Mouse (Mus musculus) heart, adult 2 months (tissue): Measurements from ENCODE around the gene Tob1. TPM values are rescaled to one million over a fixed set of nuclear protein-coding genes. Genes with fewer than 3 reads are reported as not detected.

Source experiments
- DNase-seq, 2 experiments: peaks; one replicate each; pipeline ENCODE4 v3.0.0; 2021
- H3K27ac ChIP-seq: fragments of 200-600 bp; 2 replicates; pipeline ENCODE4 v1.8.1; 2022
- H3K27me3 ChIP-seq: fragments of 200-500 bp; 2 replicates; pipeline ENCODE4 v1.6.1; 2012; ENCODE audit warnings: mild to moderate bottlenecking, low read length, inconsistent platforms, mixed read lengths; ENCODE audit not compliant: control insufficient read depth, insufficient read depth
- H3K36me3 ChIP-seq: fragments of 200-500 bp; 2 replicates; pipeline ENCODE4 v1.6.1; 2012; ENCODE audit warnings: low read length, inconsistent platforms; ENCODE audit not compliant: control insufficient read depth, insufficient read depth
- H3K4me1 ChIP-seq: fragments of 200-500 bp; 2 replicates; pipeline ENCODE4 v1.6.1; 2011; ENCODE audit warnings: low read length; ENCODE audit not compliant: control insufficient read depth, insufficient read depth
- H3K4me3 ChIP-seq: fragments of 200-600 bp; 2 replicates; pipeline ENCODE4 v1.8.1; 2022
- H3K79me2 ChIP-seq: fragments of 200-500 bp; replicated peaks from 2 replicates; pipeline ENCODE4 v1.6.1; 2012; ENCODE audit warnings: mild to moderate bottlenecking, inconsistent platforms, low read length, moderate library complexity, mixed read lengths; ENCODE audit not compliant: control insufficient read depth, insufficient read depth
- H3K9ac ChIP-seq: fragments of 200-500 bp; 2 replicates; pipeline ENCODE4 v1.6.1; 2012; ENCODE audit warnings: low read depth, mild to moderate bottlenecking, control low read depth, inconsistent platforms, low read length, mixed read lengths
- CTCF ChIP-seq: fragments of 200-600 bp; IDR thresholded peaks from 2 replicates; pipeline ENCODE4 v1.8.1; 2022; ENCODE audit warnings: antibody characterized with exemption, mild to moderate bottlenecking, moderate library complexity
- EP300 ChIP-seq: fragments of 200-500 bp; IDR thresholded peaks from 2 replicates; pipeline ENCODE4 v1.6.1; 2011; ENCODE audit warnings: low read depth, low read length, control low read depth; ENCODE audit not compliant: insufficient read depth
- POLR2A ChIP-seq: fragments of 200-500 bp; IDR thresholded peaks from 2 replicates; pipeline ENCODE4 v1.6.1; 2011; ENCODE audit warnings: mild to moderate bottlenecking, low read depth, low read length, control low read depth; ENCODE audit not compliant: insufficient read depth
- WGBS: fragments of 180-500 bp; shearing (Covaris S2); methylation state at CpG from one replicate; pipeline ENCODE4 v1.1.7; 2018; 5-methylcytosine and 5-hydroxymethylcytosine counted together
- intact Hi-C: fragments of 180-260 bp; cut with DNase I; formaldehyde crosslinking; loops from one replicate; pipeline ENCODE4 v1.15.1; 2025
- polyA plus RNA-seq: library from polyadenylated mRNA; depleted of rRNA; stranded (reverse); fragments of >200 nt; gene quantifications from 2 replicates; pipeline ENCODE4 v1.2.3, GENCODE M21; 2012
- total RNA-seq, 2 experiments: library from RNA; stranded (reverse); gene quantifications; 2 replicates each; pipeline ENCODE4 v1.2.3; 2021

Tob1 gene
- total and polyA plus RNA-seq, 3 experiments, result 29.0 to 55.1 (median 47.6) TPM

GRCm38 (mm10) chr11:94189579-94189978 is 21.7 kb upstream of the Tob1 start:
- Histone ChIP-seq H3K27ac (no peak overlapping the region), H3K27me3 (no peaks in the 10 kb centered on the region), H3K36me3 (no peaks in the 10 kb centered on the region), H3K4me1 (no peaks in the 10 kb centered on the region), H3K79me2 (no peaks in the 10 kb centered on the region), H3K9ac (no peak overlapping the region), H3K4me3 (no peak overlapping the region)
- TF ChIP-seq POLR2A, result no peak
- TF ChIP-seq EP300, result no peak
- no peak for TF ChIP-seq CTCF
- WGBS, result 43% methylated on average over 10 of the region's 10 CpGs
- DNase-seq, result no peak
- intact Hi-C loops, result no loop called here

GRCm38 (mm10) chr11:94190665-94191064 is 20.6 kb upstream of the Tob1 start:
- Histone ChIP-seq H3K36me3 (no peaks in the 10 kb centered on the region), H3K9ac (no peak overlapping the region), H3K27me3 (no peaks in the 10 kb centered on the region), H3K4me1 (no peaks in the 10 kb centered on the region), H3K27ac (no peak overlapping the region), H3K79me2 (no peaks in the 10 kb centered on the region), H3K4me3 (no peak overlapping the region)
- TF ChIP-seq EP300 (no peak), POLR2A (no peak), CTCF (no peak)
- WGBS, result 93% methylated on average over 5 of the region's 5 CpGs
- intact Hi-C loops, result no loop called here
- no peak for DNase-seq

GRCm38 (mm10) chr11:94193109-94193508 is 18.1 kb upstream of the Tob1 start:
- no peaks in the 10 kb centered on the region for H3K36me3 ChIP-seq
- intact Hi-C loops, result no loop called here
- no peak overlapping the region for H3K27ac ChIP-seq
- no peaks in the 10 kb centered on the region for H3K27me3 ChIP-seq
- H3K9ac ChIP-seq, result no peak overlapping the region
- H3K4me1 ChIP-seq, result no peaks in the 10 kb centered on the region
- no peak overlapping the region for H3K4me3 ChIP-seq
- H3K79me2 ChIP-seq, result no peaks in the 10 kb centered on the region
- DNase-seq, result peak in 1 of 2 experiments; percentile 51
- TF ChIP-seq CTCF (no peak), POLR2A (no peak), EP300 (0 out of 2 replicates have a peak, but pooled peaks have one; percentile 8)
- WGBS, result 24% methylated on average over 2 of the region's 2 CpGs

- no peaks in the 10 kb centered on the region for H3K27me3 ChIP-seq
- H3K4me1 ChIP-seq, result no peaks in the 10 kb centered on the region
- no peaks in the 10 kb centered on the region for H3K36me3 ChIP-seq
- no peak overlapping the region for H3K27ac ChIP-seq
- no peak overlapping the region for H3K9ac ChIP-seq
- WGBS, result 72% methylated on average over 3 of the region's 3 CpGs
- no peak for TF ChIP-seq POLR2A
- no peak for TF ChIP-seq EP300
- no peak for TF ChIP-seq CTCF
- H3K4me3 ChIP-seq, result no peak overlapping the region
- DNase-seq, result no peak
- intact Hi-C loops, result no loop called here
- H3K79me2 ChIP-seq, result no peaks in the 10 kb centered on the region
Observed at GRCm38 (mm10) chr11:94196311-94196710, 14.9 kb upstream of the Tob1 start.

GRCm38 (mm10) chr11:94198405-94199146 is 12.7 kb upstream of the Tob1 start:
- Histone ChIP-seq H3K36me3 (no peaks in the 10 kb centered on the region), H3K9ac (no peak overlapping the region), H3K4me1 (no peaks in the 10 kb centered on the region), H3K79me2 (no peaks in the 10 kb centered on the region), H3K4me3 (no peak overlapping the region), H3K27me3 (no peaks in the 10 kb centered on the region), H3K27ac (no peak overlapping the region)
- no peak for DNase-seq
- intact Hi-C loops, result no loop called here
- TF ChIP-seq EP300 (no peak), POLR2A (no peak), CTCF (no peak)
- 72% methylated on average over 7 of the region's 7 CpGs for WGBS

GRCm38 (mm10) chr11:94199771-94200170 is 11.5 kb upstream of the Tob1 start:
- Histone ChIP-seq H3K9ac (no peak overlapping the region), H3K36me3 (no peaks in the 10 kb centered on the region), H3K4me1 (no peaks in the 10 kb centered on the region), H3K27me3 (no peaks in the 10 kb centered on the region), H3K79me2 (no peaks in the 10 kb centered on the region), H3K27ac (no peak overlapping the region), H3K4me3 (no peak overlapping the region)
- intact Hi-C loops, result no loop called here
- TF ChIP-seq EP300 (no peak), CTCF (no peak)
- WGBS, result 87% methylated on average over 2 of the region's 2 CpGs
- DNase-seq, result no peak
